In genomic region chr14:72064111-72064812, GRCm38 (mm10) we compare ENCODE assay signal across 28 mouse cellular contexts.
DNase-seq lines count a peak whose midpoint lies in the region; ATAC-seq and TF ChIP-seq lines count a peak whose summit lies in the region.
"Had no signal": no experiment of that assay in that cellular context is flagged by ENCODE, and none has a peak within 500 bp of the region (broad histone marks: within the 10 kb centered on the region; RNA-seq: fewer than 3 reads in every experiment).

No protein-coding gene starts in this region.

- no peaks in the 10 kb centered on the region for H3K36me3 ChIP-seq in testis, adult 2 months (ENCODE audit: control insufficient read depth, insufficient read depth, low read length)
- H3K36me3 ChIP-seq in forebrain, embryonic 12.5 days (replicated peaks) = no peaks in the 10 kb centered on the region
- no peaks in the 10 kb centered on the region for H3K36me3 ChIP-seq in forebrain, embryonic 13.5 days (ENCODE audit: poor library complexity, severe bottlenecking)
- H3K36me3 ChIP-seq: embryonic facial prominence, embryonic 13.5 days; forebrain, embryonic 15.5 days; G1E; heart, embryonic 10.5 days; hindbrain, embryonic 15.5 days; intestine, embryonic 15.5 days; limb, embryonic 10.5 days; liver, embryonic 15.5 days; lung, embryonic 15.5 days had no signal

- H3K27me3 ChIP-seq in testis, adult 2 months (ENCODE audit: control insufficient read depth, insufficient read depth, low read length) = no peaks in the 10 kb centered on the region
- no peaks in the 10 kb centered on the region for H3K27me3 ChIP-seq in forebrain, embryonic 12.5 days
- no peaks in the 10 kb centered on the region for H3K27me3 ChIP-seq in forebrain, embryonic 13.5 days
- H3K27me3 ChIP-seq: embryonic facial prominence, embryonic 13.5 days; forebrain, embryonic 15.5 days; hindbrain, embryonic 15.5 days; intestine, embryonic 15.5 days; liver, embryonic 15.5 days; lung, embryonic 15.5 days; Patski had no signal

- no peak for DNase-seq in testis, postnatal 10 days (ENCODE audit: low spot score)
- peak; percentile 19 to 43 for DNase-seq in left cerebral cortex, adult 2 months (ENCODE audit: extremely low spot score in 1 of 2, low spot score in 2 of 2)
- DNase-seq in right cerebral cortex, adult 2 months (ENCODE audit: low spot score in 2 of 2) = peak; percentile 42 to 61
- DNase-seq: adrenal gland, adult 2 months; B cell, adult 2 months; cerebellum, adult 11-12 months; cerebellum, postnatal 10 days; gastrocnemius, postnatal 36 days; heart, postnatal 4 days; kidney, postnatal 14 days; liver; lung, postnatal 36 days; midbrain, embryonic 14.5 days; thymus, adult 2 months had no signal

- no peak for TF ChIP-seq CTCF in testis, adult 2 months (IDR thresholded peaks at IDR 0.05; ENCODE audit: control insufficient read depth, insufficient read depth, insufficient replicate concordance, low read depth, low read length)
- no peak for TF ChIP-seq CTCF in left cerebral cortex, adult 2 months (IDR thresholded peaks at IDR 0.05)

- WGBS in forebrain, embryonic 12.5 days = 93% methylated on average over 12 of the region's 12 CpGs
- WGBS in forebrain, embryonic 13.5 days = 95% methylated on average over 12 of the region's 12 CpGs

- no peak overlapping the region for H3K4me2 ChIP-seq in forebrain, embryonic 12.5 days
- no peak overlapping the region for H3K4me2 ChIP-seq in forebrain, embryonic 13.5 days
- H3K4me2 ChIP-seq: embryonic facial prominence, embryonic 13.5 days; forebrain, embryonic 15.5 days; hindbrain, embryonic 15.5 days; intestine, embryonic 15.5 days; liver, embryonic 15.5 days; lung, embryonic 15.5 days had no signal

- no peak overlapping the region for H3K27ac ChIP-seq in testis, adult 2 months (ENCODE audit: control insufficient read depth, insufficient read depth, low read depth, low read length)
- peak overlapping the region; percentile 78 for H3K27ac ChIP-seq in left cerebral cortex, adult 2 months
- no peak overlapping the region for H3K27ac ChIP-seq in forebrain, embryonic 12.5 days
- H3K27ac ChIP-seq in forebrain, embryonic 13.5 days = no peak overlapping the region
- H3K27ac ChIP-seq: embryonic facial prominence, embryonic 13.5 days; forebrain, embryonic 15.5 days; heart, embryonic 10.5 days; hindbrain, embryonic 15.5 days; intestine, embryonic 15.5 days; limb, embryonic 10.5 days; liver, embryonic 15.5 days; lung, embryonic 15.5 days had no signal

- H3K9ac ChIP-seq in forebrain, embryonic 12.5 days = no peak overlapping the region
- H3K9ac ChIP-seq in forebrain, embryonic 13.5 days = no peak overlapping the region
- H3K9ac ChIP-seq: embryonic facial prominence, embryonic 13.5 days; forebrain, embryonic 15.5 days; hindbrain, embryonic 15.5 days; intestine, embryonic 15.5 days; liver, embryonic 15.5 days; lung, embryonic 15.5 days had no signal

- H3K4me1 ChIP-seq in testis, adult 2 months (ENCODE audit: control insufficient read depth, insufficient read depth, low read length) = no peaks in the 10 kb centered on the region
- no peaks in the 10 kb centered on the region for H3K4me1 ChIP-seq in forebrain, embryonic 12.5 days
- H3K4me1 ChIP-seq in forebrain, embryonic 13.5 days = no peaks in the 10 kb centered on the region
- H3K4me1 ChIP-seq: embryonic facial prominence, embryonic 13.5 days; forebrain, embryonic 15.5 days; heart, embryonic 10.5 days; hindbrain, embryonic 15.5 days; intestine, embryonic 15.5 days; limb, embryonic 10.5 days; liver, embryonic 15.5 days; lung, embryonic 15.5 days had no signal

- ATAC-seq in forebrain, embryonic 12.5 days (ENCODE audit: low FRiP score) = no peak
- ATAC-seq in forebrain, embryonic 13.5 days = no peak
- no peak for ATAC-seq in erythroblast, adult 5-6 weeks (replicated peaks; ENCODE audit: low FRiP score, poor library complexity, severe bottlenecking)
- ATAC-seq: forebrain, embryonic 15.5 days; intestine, embryonic 15.5 days; Patski had no signal

- intact Hi-C loops in left cerebral cortex, adult 2 months (cut with DNase I) = loop anchor here (1.0 to 5.0 kb wide), 2 partner anchors 174 to 337 kb away; no protein-coding TSS in a partner anchor

- H3K4me3 ChIP-seq in testis, adult 2 months (ENCODE audit: control insufficient read depth, low read depth, low read length) = peak overlapping the region; percentile 42
- no peak overlapping the region for H3K4me3 ChIP-seq in left cerebral cortex, adult 2 months
- H3K4me3 ChIP-seq in forebrain, embryonic 12.5 days (replicated peaks) = no peak overlapping the region
- no peak overlapping the region for H3K4me3 ChIP-seq in forebrain, embryonic 13.5 days
- H3K4me3 ChIP-seq: embryonic facial prominence, embryonic 13.5 days; forebrain, embryonic 15.5 days; heart, embryonic 10.5 days; hindbrain, embryonic 15.5 days; intestine, embryonic 15.5 days; limb, embryonic 10.5 days; liver, embryonic 15.5 days; lung, embryonic 15.5 days had no signal

- no peaks in the 10 kb centered on the region for H3K9me3 ChIP-seq in forebrain, embryonic 12.5 days
- H3K9me3 ChIP-seq in forebrain, embryonic 13.5 days (replicated peaks) = no peaks in the 10 kb centered on the region
- H3K9me3 ChIP-seq: embryonic facial prominence, embryonic 13.5 days; forebrain, embryonic 15.5 days; heart, embryonic 10.5 days; hindbrain, embryonic 15.5 days; intestine, embryonic 15.5 days; limb, embryonic 10.5 days; liver, embryonic 15.5 days; lung, embryonic 15.5 days had no signal

- no peak for TF ChIP-seq POLR2A in testis, adult 2 months (IDR thresholded peaks at IDR 0.05; ENCODE audit: control insufficient read depth, low read depth, low read length)
